Mouse (Mus musculus) embryo, embryonic 11 days (tissue): ENCODE results near the gene Lmna.

ENCODE experiments used
- DNase-seq: peaks from one replicate; pipeline ENCODE4 v3.0.0-alpha.2; 2015

Gene Lmna

DNA sequence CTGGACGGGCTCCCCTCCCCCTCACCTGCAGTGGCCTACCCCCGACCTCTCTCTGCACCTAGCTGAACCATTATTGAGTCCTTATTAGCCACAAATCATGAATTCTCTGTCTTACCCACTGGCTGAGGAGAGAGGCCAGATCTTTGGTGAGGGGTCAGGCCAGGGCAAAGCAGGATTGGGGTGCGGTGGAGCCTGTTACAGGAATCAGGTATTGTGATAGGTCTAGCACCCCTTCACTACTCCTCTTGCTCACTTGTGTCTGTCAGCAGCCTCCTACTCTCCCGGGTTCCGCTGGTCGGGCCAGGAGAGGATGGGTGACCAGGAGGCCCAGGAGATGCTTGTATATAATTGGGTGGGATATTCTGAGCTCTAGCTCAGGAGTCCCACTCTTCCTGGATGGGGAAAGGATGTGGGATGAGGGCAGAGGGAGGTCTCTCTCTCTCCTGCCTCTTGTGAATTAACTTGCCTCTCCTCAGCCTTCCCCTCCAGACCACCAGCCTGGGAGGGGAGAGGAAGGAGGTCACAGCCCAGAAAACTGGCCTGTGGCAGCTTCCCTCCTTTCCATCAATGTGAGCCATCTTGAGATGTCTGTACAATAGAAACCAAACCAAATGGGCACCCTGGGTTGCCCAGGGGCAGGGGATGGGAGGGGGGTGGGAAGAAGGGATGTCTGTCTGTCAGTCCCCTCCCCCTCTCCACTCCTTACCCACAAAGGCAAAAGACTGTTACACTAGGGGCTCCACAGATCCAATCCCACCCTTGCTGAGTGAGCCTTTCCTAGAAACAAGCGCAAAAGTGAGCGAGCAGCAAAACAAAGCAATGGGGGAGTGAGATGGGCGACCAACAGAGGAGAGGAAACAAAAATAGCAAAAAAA lies 28.8 kb upstream of the Lmna start:
- DNase-seq: peak; percentile 47

GRCm38 (mm10) chr3:88537146-88537545 lies 27.4 kb upstream of the Lmna start:
- DNase-seq: no peak

- DNase-seq: peak; percentile 90
Measured at GRCm38 (mm10) chr3:88536103-88536930, 26.6 kb upstream of the Lmna start.

DNA sequence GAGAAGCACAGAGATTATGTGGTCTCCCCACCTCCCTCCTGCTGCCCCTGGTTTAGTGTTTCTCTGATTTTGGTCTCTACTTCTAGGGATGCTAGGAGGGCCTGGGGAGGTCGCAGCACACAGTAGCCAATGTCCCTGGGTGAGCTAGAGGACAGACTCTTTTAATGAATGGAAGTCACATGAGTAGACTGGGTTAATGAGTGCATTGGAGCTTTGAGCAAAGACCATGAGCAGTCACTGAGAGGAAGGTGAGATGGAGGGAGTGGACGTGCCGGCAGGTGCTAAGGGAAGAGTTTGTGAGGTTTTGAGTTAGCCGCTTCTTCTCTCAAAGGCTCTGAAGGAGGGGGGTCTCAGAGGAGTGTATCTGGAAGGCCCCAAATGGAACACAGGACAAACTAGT lies 25.8 kb upstream of the Lmna start:
- DNase-seq: no peak

GRCm38 (mm10) chr3:88535005-88535404 lies 25.2 kb upstream of the Lmna start:
- no peak for DNase-seq

DNA sequence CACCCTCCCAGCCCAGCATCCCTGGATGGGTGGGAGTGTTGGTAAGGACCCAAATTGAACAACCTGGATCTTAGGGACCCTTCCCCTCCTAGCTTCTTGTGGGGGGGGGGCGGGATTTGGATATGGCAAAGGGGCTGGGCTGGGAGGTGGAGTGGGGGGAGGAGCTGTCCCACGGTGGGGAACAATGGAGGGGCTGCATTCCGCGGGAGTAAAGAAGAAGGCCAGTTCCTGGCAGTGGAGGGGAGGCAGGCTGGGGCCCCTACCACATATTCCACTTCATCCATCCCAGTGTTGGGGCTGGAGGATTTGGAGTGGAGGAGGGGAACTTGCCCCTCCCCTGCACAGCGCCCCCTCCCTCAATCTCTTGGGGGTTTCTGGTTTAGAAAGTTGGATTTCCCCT lies 23.9 kb upstream of the Lmna start:
- no peak for DNase-seq

DNA sequence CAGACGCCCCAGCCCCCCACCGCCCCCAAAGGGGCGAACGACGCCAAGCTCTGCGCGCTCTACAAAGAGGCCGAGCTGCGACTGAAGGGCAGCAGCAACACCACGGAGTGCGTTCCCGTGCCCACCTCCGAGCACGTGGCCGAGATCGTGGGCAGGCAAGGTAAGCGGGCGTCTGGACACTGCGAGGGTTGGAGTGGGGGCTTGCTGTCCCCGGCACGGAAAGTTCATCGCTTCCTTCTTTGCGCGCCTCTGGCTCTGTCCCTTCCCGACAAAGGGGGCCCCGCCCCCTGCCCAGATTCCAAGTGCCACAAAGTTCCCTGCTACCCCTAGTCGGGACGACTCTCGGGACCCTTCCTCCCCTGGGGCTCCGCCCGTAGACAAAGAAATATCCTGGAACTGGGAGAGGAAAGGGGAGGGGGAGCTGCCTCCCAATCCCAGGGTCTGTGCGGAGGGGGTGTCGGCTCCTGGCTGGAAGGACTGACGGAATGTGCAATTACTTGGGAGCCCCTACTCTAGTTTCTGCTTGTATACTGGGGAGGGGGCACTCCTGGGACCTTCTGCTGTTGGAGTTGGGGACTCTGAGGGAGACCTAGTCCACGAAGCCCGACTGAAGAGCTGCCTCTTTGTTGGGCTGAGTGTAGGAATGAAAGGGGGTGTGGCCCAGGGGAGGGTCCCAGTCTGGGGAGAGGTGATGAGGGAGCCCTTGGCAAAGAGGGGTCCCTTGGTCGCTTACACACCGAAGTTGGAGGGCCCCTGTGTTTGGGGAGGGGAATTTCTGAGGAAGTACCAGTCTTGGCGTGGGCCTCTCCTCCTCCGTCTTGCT lies 23.1 kb upstream of the Lmna start:
- peak; percentile 84 for DNase-seq

GRCm38 (mm10) chr3:88532299-88532674 lies 22.5 kb upstream of the Lmna start, which contains the start of gene Mex3a:
TSS of gene Mex3a (plus strand) at chr3:88532395.
- no peak for DNase-seq

DNA sequence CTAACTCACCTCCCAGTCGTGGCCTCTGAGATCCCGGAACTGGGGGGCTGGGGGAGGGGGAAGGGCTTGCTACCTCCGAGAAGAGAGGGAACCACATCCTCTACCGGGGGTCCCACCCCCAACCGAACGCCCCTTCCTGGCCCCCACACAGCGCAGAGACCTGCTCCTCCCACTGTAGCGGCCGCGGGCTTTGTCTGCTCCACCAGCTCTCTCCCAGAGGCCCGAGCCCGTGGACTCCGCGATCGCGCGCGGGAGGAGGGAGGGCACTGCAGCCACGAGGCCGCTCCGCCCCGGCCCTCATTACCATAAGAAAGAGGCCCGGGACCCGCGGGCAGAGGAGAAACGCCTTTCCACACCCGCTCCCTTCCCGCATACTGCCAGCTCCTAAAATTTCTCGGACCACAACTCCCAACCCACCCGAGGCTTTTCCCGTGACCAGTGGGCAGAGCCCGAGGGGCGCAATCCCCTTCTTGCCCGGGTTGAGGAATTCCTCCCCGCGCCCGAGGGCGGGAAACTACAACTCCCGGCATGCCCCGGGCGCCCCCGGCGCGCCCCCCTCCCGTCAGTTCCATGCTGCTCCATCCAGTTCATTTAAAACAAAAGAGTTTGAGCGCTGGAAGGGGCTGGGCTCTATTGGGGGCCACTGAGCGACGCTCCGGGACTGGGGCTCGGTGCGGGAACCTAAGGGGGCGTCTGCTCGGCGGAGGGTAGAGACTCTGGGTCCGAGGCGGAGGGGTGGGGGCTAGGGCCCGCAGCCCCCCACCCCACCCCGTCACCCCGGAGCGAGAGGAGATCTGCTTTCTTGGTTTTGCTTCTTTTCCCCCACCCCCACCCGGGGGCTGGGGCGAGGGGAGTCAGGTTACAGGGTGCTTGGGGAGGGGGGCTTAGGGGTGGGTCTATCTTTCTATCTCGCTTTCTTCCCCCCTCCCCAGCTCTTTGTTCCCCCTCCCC lies 21.9 kb upstream of the Lmna start:
- DNase-seq: peak; percentile 94

GRCm38 (mm10) chr3:88530082-88530864 lies 20.5 kb upstream of the Lmna start:
- no peak for DNase-seq

DNA sequence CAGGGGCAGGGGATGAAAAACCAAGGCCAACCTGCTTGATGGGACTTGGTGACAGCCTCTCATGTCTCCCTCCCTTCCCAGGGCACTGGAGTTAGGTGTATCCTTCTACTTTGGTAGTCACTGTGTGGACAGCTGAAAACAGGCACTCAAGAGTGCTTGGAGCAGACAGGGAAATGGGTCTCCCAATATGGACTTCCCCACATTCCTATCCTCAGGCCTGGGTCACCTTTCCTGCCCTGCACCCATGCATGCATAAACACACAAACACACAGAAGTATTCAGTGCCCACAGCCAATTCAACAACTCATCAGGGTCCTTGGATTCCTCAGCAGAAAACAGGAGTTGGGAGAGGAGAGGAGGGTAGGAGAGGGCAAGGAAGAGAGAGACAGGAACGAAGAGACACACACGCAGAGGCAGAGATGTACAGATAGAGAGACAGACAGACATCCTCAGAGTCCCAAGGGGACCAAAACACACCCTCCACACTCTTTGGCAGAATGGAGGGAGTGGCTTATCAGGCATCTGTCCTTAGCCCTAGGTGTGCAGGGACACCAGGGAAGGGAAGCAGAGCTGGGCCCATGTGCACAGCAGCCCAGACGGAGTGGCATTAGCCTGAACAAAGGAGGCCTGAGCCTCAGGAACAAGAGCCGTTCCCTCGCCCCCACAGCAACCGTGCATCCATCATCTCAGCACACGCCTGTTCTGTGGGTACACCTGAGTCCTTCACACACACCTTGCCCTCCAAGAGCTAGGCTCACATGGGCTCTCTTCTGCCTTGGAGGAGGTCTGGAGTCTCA lies 19.6 kb upstream of the Lmna start:
- no peak for DNase-seq

DNA sequence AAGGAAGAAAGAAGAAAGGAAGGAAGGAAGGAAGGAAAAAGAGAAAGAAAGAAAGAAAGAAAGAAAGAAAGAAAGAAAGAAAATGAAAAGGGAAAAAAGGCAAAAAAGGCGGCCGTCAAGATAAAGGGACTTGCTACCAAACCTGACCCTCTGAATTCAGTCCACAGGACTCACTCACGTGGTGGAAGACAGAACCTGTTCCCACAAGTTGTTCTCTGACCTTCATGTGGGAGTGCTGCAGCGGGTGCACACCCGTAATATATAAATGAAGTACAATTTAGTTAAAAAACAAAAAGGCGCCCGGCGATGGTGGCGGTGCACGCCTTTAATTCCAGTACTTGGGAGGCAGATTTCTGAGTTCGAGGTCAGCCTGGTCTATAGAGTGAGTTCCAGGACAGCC lies 18.9 kb upstream of the Lmna start:
- no peak for DNase-seq

- DNase-seq: no peak
Measured at GRCm38 (mm10) chr3:88527565-88527964, 17.8 kb upstream of the Lmna start.

GRCm38 (mm10) chr3:88526157-88527131 lies 16.7 kb upstream of the Lmna start:
- DNase-seq: peak; percentile 93

GRCm38 (mm10) chr3:88525021-88525420 lies 15.3 kb upstream of the Lmna start:
- DNase-seq: no peak

DNA sequence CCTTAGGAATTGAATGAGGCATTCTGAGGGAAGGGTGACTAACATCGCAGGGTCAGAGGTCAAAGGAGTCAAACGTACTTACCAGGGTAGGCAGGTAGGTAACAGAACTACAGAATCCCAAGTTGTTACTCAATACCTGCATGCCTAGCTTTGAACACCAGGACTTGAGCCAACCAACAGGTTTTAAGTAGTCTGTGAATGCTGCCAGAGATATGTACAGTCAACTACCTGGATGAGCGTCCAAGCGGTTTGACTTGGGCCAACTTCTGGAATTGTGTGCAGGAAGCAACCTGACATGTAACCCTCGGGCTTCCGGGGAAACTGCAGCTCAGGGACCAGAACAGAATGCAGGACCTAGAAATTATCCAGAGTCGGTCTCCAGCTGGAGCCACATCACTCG lies 13.3 kb upstream of the Lmna start:
- DNase-seq: no peak

- peak; percentile 82 for DNase-seq
Measured at GRCm38 (mm10) chr3:88521803-88522331, 12.1 kb upstream of the Lmna start.

DNA sequence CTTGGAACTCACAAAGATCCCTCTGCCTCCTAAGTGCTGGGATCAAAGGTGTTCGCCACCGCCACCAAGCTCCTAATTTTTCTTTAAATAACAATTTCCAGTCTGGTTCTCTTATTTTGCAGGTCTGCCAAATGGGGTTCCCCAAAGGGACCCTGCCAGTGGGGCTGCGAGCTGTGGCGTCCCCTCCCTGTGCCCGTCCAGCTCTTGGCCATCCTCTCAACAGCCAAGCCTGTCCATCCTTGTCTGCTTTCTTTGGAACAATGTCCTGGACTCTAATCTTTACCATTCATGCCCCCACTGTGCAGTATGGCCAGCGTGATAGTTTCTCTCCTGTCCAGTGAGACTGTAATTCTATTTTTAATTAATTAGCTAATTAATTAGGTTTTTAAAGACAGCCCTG lies 11.4 kb upstream of the Lmna start:
- DNase-seq: no peak

GRCm38 (mm10) chr3:88520078-88520477 lies 10.3 kb upstream of the Lmna start:
- DNase-seq: no peak
